Mouse (Mus musculus): ENCODE data around the gene Slc38a10.
A peak's percentile ranks its signal among the peaks of the same experiment; 100 is the strongest.

Slc38a10 gene

DNA sequence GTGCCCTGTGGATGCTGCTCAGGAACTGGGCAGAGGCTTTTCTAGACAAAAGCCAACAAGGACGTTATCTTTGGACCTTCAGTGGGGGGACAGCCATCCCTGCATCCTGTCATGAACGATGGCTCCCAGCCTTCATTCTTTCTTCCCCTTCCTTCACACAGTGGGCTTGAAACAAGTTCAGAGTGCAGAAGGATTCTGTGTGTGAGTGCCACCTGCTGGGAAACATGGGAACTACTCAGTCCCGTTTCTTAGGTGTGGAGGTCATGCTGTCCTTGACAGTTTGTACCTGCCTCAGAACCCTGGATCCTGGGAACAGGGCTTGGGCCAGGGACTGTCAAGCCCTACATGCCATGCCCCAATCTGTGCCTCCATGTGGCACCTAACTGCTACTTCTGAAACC is 50.1 kb downstream of the Slc38a10 start:
- peak; percentile 58 to 70 for DNase-seq (ENCODE audit: low spot score in 2 of 2)

GRCm38 (mm10) chr11:120098588-120099511 is 52.3 kb downstream of the Slc38a10 start, which contains the start of the genes Tepsin and Ndufaf8:
Gene Tepsin (minus strand): TSS chr11:120098731.
Gene Ndufaf8 (plus strand): TSS chr11:120098928.
- DNase-seq (ENCODE audit: low spot score in 2 of 2), result peak; percentile 99 to 100

GRCm38 (mm10) chr11:120092817-120093591 is 58.1 kb downstream of the Slc38a10 start:
- DNase-seq (ENCODE audit: low spot score in 2 of 2), result no peak

- DNase-seq (ENCODE audit: low spot score in 2 of 2), result no peak
Measured at GRCm38 (mm10) chr11:120090661-120091060, 60.5 kb downstream of the Slc38a10 start.

GRCm38 (mm10) chr11:120086702-120087152 is 64.4 kb downstream of the Slc38a10 start, which contains the start of gene Cep131:
Gene Cep131 (minus strand): TSS chr11:120086827.
- DNase-seq (ENCODE audit: low spot score in 2 of 2), result peak; percentile 95 to 96

DNA sequence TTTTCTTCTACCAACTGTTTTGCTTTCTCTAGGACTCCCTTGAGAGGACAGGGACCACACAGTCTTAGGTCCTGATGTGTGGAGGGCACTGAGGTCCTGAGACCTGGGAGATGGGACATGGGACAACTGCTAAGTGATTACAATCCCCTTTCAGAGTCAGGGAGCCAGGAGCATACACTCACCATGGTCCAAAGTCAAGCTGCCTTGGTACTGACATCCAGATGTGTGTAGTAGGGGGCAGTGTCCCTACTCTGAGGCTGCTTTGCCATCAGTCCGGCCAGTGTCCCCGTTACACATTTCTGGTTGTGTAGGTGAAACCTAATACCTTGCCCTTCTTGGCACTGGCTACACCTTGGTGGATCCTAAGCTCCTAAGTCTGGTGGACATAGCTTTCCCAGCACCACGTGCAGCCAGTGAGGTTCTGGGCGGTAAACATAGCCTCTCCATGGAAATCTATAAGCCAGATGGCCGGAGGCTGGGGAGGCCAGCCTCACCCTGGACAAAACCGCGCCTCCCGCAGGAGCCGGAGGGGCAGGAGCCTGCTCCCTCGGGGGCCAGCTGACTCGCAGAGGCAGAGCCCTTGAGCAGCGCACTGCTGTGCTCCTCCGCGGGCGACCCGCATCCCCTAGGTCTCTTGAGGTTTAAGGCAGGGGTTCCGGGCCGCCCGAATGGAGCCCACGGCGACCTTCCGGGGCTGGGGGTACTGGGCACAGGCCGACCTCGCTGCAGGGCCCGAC is 65.1 kb downstream of the Slc38a10 start:
- peak in 1 of 2 experiments; percentile 20 for DNase-seq (ENCODE audit: low spot score in 2 of 2)

- DNase-seq (ENCODE audit: low spot score in 2 of 2), result no peak
Measured at GRCm38 (mm10) chr11:120080282-120080681, 70.9 kb downstream of the Slc38a10 start.

DNA sequence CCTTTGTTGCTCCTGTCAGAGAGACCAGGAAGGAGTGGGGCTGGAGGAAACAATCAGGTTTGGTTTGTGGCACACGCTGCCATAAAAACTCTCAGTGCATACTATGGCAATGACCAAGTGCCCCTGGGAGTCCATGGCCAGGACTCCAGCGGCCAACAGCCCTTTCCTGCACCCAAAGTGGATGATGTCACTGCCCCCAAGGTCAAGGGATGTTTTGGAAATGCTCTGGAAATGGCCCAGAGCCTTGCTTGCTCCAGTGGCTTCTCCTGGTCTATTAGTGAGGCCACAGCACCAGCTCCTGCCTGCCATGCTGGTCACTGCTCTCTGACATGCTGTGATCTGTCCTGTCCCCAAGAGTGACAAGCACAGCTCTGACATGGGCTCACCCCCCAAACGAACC is 75.0 kb downstream of the Slc38a10 start:
- DNase-seq (ENCODE audit: low spot score in 2 of 2), result no peak

GRCm38 (mm10) chr11:120072986-120073647 is 78.0 kb downstream of the Slc38a10 start:
- DNase-seq (ENCODE audit: low spot score in 2 of 2), result no peak

- no peak for DNase-seq (ENCODE audit: low spot score in 2 of 2)
Measured at GRCm38 (mm10) chr11:120071731-120072320, 79.3 kb downstream of the Slc38a10 start.

DNA sequence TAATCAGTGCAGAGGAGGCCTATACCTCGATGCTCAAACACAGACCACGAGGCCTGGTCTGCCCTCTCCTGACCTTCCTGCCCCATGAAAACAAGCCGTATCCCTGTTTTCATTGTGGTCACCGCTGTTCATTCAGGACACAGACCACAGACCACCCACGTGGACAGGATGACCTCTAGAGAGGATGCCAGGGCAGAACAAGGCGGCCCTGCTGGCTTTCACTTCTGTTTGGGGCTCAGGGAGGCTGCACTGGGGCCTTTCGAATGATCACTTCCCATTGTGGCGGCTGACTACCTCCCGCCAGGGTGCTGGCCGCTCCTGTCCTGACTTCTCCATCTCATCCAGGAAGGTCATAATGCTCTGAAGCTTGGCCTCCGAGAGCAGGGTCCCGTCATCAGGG is 80.1 kb downstream of the Slc38a10 start:
- DNase-seq (ENCODE audit: low spot score in 2 of 2), result no peak

GRCm38 (mm10) chr11:120070286-120070930 is 80.7 kb downstream of the Slc38a10 start:
- no peak for DNase-seq (ENCODE audit: low spot score in 2 of 2)

DNA sequence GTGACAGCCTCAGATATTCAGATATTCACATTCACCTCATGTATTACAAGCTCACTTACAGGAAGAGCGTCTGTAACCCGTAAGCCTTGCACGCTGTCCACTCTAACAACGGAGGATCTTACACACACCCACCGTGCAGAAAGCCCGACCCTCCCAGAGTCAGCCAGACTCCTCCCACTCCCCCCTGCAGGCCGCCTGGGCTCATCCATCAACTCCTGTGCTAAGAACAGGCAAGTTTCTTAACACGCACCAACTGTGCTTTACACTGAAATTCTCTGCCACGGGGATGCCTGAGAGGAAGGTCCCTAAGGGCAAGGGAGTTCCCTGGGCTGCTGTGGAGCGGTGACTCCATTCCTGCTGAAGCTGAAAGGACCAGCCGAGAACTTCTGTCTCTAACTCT is 81.9 kb downstream of the Slc38a10 start:
- no peak for DNase-seq (ENCODE audit: low spot score in 2 of 2)

DNA sequence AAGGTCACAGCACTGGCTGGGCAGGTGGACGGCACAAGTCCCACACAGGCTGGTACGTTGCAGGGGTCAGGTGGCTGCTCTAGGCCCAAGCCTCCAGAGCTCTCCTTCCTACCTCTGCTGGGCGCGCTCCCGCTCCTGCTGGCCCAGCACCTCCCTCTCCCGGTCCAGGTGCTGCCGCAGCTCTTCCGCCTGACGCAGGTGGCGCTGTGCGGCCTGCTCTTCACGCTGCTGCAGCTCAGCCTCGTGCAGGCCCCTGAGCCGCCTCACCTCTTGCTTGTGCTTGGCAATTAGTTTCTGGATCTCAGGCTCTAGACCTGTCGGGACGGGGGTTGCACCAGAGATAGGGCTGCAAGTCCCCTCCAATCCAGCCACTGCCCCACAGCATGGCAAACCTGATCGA is 83.3 kb downstream of the Slc38a10 start:
- DNase-seq (ENCODE audit: low spot score in 2 of 2), result no peak

DNA sequence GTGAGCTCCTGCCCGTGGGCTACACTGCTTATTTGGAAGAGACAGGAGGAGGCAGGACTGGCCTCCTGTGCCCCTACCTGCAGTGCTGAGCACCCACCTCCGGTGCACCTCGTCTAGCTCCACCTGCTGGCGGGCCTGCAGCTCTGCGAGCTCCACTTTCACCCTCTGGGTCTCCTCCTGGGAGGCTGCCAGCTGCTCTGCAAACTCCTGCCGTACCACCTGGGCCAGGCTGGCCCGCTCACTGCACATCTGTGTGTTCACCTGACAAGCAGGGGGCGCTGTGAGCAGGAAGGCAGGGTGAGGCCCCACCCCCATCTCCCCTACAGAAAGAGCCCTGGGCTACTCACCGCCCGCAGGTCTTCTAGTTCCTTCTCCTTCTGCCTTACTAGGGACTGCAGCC is 85.9 kb downstream of the Slc38a10 start:
- no peak for DNase-seq (ENCODE audit: low spot score in 2 of 2)

DNA sequence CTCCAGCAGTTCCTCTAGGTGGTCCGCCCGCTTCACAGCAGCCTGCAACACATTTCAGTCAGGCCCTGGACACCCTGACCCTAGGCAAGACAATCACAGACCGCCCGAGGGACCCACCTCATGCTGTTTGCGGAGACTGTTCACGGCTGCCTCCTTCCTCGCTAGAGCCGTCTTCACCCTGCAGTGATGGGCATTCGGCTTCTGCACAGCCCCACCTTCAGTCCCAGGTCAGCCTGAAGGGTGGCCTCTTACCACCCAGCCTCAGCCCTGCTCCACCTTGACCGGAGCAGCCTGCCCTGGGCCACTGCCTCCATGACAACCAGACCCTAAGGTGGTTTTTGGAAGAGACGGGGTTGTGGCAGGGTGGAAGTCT is 86.5 kb downstream of the Slc38a10 start:
- DNase-seq (ENCODE audit: low spot score in 2 of 2), result no peak

GRCm38 (mm10) chr11:120064006-120064667 is 87.0 kb downstream of the Slc38a10 start:
- DNase-seq (ENCODE audit: low spot score in 2 of 2), result no peak

DNA sequence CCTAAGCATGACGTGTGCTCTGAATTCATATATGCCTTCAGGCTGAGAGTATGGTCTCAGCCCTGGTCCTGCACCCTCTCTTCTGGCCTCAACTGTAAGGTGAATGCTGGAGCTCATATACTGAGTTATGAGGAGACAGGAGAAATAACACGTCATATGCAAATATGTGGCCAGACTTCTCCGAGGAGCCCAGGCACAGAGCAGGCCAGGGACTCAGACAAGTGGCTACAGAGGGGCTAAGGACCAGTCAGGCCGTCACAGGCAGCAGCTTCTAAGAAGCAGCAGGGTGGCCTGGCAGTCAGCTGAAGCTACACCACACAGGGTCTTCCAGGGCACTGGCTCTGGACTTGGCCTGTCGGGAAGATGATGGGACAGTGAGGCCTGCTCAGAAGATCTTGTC is 87.8 kb downstream of the Slc38a10 start:
- DNase-seq (ENCODE audit: low spot score in 2 of 2), result no peak

DNA sequence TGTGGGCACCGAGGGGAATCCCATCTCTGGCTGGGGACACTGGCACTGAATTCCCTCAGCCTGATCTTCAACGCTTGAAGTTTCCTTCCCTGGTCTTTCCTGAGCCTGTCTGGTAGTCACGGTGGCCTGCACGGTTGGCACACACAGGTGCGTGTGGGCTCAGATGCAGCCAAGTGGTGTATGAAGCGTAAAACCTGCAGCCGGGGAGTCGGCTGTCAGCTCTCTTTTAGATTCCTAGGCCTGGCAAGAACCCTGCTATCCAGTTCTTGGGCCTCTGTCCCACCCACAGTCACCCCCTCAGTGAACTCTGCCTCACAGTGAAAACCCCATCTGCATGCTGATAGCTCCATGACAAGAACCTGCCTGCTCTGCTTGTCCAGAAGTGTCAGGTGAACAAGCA is 90.5 kb downstream of the Slc38a10 start:
- no peak for DNase-seq (ENCODE audit: low spot score in 2 of 2)

Data from frontal cortex, postnatal 14 days (tissue).